Mouse (Mus musculus) G1E-ER4 (cell line): ENCODE data around the gene Krt79. TPM values are rescaled to one million over a fixed set of nuclear protein-coding genes. Genes with fewer than 3 reads are reported as not detected.

Experiments
- GATA1 ChIP-seq: IDR thresholded peaks from one replicate; pipeline ENCODE4 v1.8.0; 2012; ENCODE audit warnings: low read length, inconsistent platforms
- polyA plus RNA-seq: library from polyadenylated mRNA; stranded (reverse); fragments of >175 nt; gene quantifications from 2 replicates; pipeline ENCODE4 v1.2.3, GENCODE M21; 2012

Gene Krt79
- polyA plus RNA-seq, 1 experiment = not detected

- no peak for TF ChIP-seq GATA1
These were observed 44.9 kb downstream of the Krt79 start for GRCm38 (mm10) chr15:101895216-101895615.

- no peak for TF ChIP-seq GATA1
These were observed 47.3 kb downstream of the Krt79 start, which contains the start of gene Krt76 for GRCm38 (mm10) chr15:101892820-101893219. Gene Krt76, minus strand, starts transcription at chr15:101892920.

- no peak for TF ChIP-seq GATA1
These were observed 60.3 kb downstream of the Krt79 start for GRCm38 (mm10) chr15:101879776-101880175.

Other genes with a start within 250 kb of the Krt79 start
- not detected in 2 replicates for gene Krt6a, start 246.0 kb downstream of the Krt79 start, polyA plus RNA-seq
- gene Krt5, start 227.4 kb downstream of the Krt79 start, polyA plus RNA-seq = not detected in 2 replicates
- not detected in 2 replicates for gene Krt71, start 197.2 kb downstream of the Krt79 start, polyA plus RNA-seq
- not detected in 2 replicates for gene Krt72, start 153.9 kb downstream of the Krt79 start, polyA plus RNA-seq
- gene Krt73, start 138.0 kb downstream of the Krt79 start, polyA plus RNA-seq = not detected in 2 replicates
- gene Krt2, start 122.2 kb downstream of the Krt79 start, polyA plus RNA-seq = not detected in 2 replicates
- gene Krt1, start 89.5 kb downstream of the Krt79 start, polyA plus RNA-seq = not detected in 2 replicates
- not detected in 2 replicates for gene Krt77, start 70.6 kb downstream of the Krt79 start, polyA plus RNA-seq
- gene Krt76, start 47.4 kb downstream of the Krt79 start, polyA plus RNA-seq = not detected in 2 replicates
- gene Krt4, start 15.6 kb downstream of the Krt79 start, polyA plus RNA-seq = not detected in 2 replicates
- not detected in 2 replicates for gene Krt78, start 14.0 kb upstream of the Krt79 start, polyA plus RNA-seq
- gene Krt8, start 64.2 kb upstream of the Krt79 start, polyA plus RNA-seq = not detected in 2 replicates
- gene Krt18, start 87.9 kb upstream of the Krt79 start, polyA plus RNA-seq = not detected in 2 replicates
- gene Eif4b, start 133.4 kb upstream of the Krt79 start, polyA plus RNA-seq = 375 and 424 TPM in 2 replicates
- gene Tns2, start 160.1 kb upstream of the Krt79 start, polyA plus RNA-seq = 0.27 and 0.48 TPM in 2 replicates
- 17.4 and 17.7 TPM in 2 replicates for gene Spryd3, start 195.9 kb upstream of the Krt79 start, polyA plus RNA-seq
- gene Igfbp6, start 204.0 kb upstream of the Krt79 start, polyA plus RNA-seq = 0.16 and 0.45 TPM in 2 replicates
- 5.5 and 5.9 TPM in 2 replicates for gene Soat2, start 210.2 kb upstream of the Krt79 start, polyA plus RNA-seq